Mouse (Mus musculus) urinary bladder, postnatal 10 days (tissue): ENCODE measurements around the gene Rdh12.
"Not testable (repeated sequence)": the region's sequence is repeated elsewhere in the genome, so short reads cannot be mapped to it uniquely, and the experiment has no call there.

Experiments used
- DNase-seq: peaks from one replicate; pipeline ENCODE4 v3.0.0; 2022; ENCODE audit warnings: low spot score

Gene Rdh12

GRCm38 (mm10) chr12:79208703-79209464 lies at the start of gene Rdh12:
TSS of gene Rdh12 (plus strand) at chr12:79208914.
- DNase-seq: no peak

DNA sequence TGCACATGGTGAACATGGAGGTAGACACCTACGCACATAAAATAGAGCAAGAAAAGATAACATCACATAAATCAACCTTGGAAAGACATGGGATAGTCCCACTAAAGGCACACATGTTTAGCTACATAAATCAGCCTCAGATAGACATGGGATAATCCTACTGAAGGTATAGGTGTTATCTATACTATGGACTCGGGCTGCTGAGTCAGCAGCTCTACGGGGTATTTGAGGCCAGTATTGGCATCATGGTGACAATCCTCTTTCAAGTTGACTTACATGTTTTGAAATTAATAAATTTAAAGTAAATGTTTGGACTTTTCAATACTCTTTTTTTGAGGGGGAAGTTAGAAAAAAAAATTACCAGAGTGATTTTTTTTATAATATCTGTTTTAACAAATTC lies 45.8 kb upstream of the Rdh12 start:
- DNase-seq: no peak

- no peak for DNase-seq
These were observed 39.5 kb upstream of the Rdh12 start for GRCm38 (mm10) chr12:79169173-79169572.

- no peak for DNase-seq
These were observed 38.3 kb upstream of the Rdh12 start for GRCm38 (mm10) chr12:79170421-79170820.

DNA sequence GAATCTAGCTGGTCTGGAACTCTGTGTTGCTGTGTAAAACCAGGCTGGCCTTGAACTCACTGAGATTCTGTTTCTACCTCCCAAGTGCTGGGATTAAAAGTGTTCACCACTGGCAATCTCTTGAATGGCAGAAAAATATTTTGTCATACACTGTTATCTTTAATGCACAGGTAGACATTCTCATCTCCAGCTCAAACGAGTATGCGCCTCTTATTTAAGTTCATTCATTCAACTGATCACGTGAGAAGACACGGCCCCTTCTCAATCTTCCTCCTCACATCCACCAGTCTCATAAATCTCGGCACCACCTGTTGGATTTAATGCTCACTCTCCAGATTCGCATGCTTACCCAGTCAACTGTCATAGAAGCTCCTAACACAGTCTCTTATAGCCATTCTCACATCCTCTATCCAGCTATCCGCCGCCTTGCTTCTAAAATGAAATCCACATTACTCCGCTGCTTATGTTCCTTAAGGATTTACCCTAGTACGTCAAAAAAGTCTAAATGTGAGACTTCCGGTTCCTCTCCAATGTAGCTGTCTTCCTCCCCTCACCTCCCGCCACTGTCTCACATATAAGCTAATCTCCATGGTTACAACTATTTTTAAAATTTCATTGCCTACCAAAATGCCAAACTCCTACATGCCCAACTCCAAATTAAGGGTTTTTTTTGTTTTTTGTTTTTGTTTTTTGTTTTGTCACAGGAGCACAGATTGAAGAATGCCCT lies 37.3 kb upstream of the Rdh12 start:
- DNase-seq: no peak

DNA sequence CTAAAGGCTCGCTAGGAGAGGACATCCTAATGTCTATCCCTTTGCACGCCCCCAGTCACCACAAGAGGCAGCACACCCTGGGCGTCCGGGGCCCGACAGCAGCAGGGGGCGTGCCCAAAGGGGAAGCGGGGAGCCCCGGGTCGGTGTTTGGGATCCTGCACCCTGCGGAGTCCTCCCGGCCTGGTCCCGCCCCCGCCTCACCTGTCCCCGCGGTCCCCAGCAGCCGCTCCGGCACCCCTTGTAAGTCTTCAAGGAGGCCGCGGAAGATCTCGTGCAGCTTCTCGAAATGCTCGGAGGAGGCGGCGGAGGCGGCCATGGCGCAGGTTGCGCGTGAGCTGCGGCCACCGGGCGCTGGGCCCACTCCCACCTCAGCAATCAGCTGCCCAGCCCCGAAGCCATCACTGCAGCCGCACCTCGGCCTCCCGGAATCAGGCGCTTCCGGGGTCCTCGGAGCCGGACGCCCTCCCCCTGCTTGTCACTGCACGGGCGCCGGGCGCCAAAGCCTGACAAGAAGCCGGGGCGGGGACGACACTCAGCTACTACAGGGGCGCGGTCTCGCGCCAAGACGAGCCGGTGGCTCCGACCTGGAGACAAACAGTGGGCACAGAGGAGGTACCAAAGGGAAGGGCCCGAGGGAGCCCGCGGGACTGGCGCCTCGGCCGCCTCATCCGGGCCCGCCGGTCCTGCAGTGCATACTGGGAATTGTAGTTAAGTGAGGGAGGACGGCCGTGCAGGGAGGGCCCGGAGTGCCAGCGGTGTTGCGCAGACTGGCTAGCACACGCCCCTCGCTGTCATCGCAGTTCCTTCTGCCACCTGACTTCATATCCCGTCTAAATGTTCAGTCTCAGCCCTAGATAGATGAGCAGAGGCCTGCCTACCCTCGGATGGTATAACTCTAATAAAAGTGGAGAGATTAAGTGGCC lies 36.4 kb upstream of the Rdh12 start, which contains the start of gene Vti1b:
TSS of gene Vti1b (minus strand) at position 649 of the 923 bp plus-strand sequence.
- DNase-seq: peak; percentile 63

- no peak for DNase-seq
These were observed 35.0 kb upstream of the Rdh12 start for GRCm38 (mm10) chr12:79173721-79174120.

DNA sequence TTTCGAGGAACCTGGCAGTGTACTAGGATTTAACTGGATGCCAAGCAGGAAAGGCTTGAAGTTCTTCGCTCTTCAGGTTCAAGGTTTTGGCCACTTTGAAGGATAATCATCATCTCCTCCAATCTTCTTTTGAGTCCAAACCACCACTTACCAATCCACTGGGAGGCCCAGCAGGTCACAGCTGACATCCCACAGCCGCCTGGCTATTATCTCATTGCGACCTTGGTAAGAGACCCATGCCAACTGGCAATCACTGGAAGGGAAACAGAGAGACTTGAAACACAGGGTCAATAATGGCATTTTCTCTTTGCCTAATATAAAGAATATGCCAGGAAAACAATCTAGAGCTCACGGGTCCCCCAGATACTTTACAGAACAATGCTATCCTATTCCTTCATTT lies 32.7 kb upstream of the Rdh12 start:
- DNase-seq: no peak

GRCm38 (mm10) chr12:79185160-79185559 lies 23.6 kb upstream of the Rdh12 start:
- not testable (repeated sequence) for DNase-seq

- DNase-seq: no peak
These were observed 17.6 kb upstream of the Rdh12 start for GRCm38 (mm10) chr12:79190931-79191673.

GRCm38 (mm10) chr12:79191701-79192100 lies 17.0 kb upstream of the Rdh12 start:
- DNase-seq: peak; percentile 16

DNA sequence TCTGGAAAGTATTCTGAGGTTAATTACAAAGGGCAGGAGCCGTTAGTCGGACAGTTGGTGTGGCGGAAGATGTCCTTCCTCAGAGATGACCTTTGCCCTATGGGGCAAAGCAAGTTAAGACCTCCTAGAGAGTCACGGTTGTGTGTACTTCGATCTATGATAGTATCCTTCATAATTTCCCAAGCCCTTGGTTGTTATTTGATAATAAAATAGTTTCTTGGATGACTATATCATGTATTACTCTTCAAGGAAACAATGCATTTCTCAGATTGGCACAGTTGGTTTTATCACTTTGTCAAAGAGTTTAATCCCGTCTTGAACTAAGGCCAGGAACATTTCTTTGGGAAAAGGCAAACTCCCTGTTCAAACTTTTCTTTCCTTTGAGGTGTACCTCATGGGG lies 16.5 kb upstream of the Rdh12 start, which contains the start of gene Rdh11:
TSS of gene Rdh11 (minus strand) at position 101 of the 400 bp plus-strand sequence.
- no peak for DNase-seq

GRCm38 (mm10) chr12:79193441-79193840 lies 15.3 kb upstream of the Rdh12 start:
- DNase-seq: no peak

DNA sequence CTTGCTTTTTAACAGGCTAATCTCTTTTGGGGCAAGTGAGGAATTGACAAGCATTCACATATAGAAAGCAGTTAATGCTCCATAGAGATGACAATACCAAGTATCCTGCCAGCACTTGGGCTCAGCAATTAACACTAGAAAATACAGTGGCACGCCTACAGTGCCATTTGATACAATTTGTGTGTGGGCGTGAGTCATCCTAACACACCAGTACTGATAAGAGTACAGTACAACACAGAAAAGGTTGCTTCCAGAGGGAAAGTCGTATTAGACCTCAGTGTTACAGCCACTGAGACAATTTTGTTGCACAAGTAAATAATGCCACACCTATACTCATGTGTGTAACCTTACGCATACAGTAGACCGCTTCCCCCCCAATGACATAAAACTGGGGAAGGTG lies 11.6 kb upstream of the Rdh12 start:
- no peak for DNase-seq

- DNase-seq: no peak
These were observed 6.8 kb upstream of the Rdh12 start for GRCm38 (mm10) chr12:79201882-79202281.

DNA sequence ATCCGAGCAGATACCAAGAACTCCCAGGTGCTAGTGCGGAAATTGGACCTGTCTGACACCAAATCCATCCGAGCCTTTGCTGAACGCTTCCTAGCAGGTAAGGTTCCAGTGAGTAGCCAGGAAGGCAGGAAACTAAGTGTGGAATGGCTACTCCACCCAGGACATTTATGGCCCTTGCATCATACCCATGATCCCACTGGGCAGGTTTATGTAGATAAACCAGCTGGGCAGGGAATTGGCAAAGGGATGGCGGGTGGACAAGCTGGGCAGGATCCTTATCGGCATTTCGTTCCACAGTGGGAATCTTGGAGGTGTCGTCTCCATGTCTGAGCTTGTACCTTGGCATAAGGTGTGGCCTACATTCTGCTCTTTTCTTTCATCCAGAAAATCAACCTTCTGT lies 2.7 kb downstream of the Rdh12 start:
- no peak for DNase-seq

DNA sequence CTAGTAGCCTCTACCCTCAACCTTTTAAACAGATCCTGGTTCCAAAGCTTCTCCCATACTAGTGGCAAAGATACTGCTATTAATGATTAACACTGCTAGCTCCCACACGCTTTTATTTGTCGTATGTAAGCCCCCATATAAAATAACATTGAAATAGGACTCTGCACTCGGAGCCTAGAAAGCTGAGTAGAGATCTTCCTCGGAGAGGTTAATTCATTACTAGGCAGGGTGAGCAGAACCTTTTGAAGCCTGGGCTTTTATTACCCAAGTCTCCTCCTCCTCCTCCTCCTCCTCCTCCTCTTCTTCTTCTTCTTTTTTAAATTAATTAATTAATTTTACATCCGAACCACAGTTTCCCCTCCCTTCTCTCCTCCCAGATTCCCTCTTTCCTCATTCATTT lies 8.8 kb downstream of the Rdh12 start:
- DNase-seq: no peak

DNA sequence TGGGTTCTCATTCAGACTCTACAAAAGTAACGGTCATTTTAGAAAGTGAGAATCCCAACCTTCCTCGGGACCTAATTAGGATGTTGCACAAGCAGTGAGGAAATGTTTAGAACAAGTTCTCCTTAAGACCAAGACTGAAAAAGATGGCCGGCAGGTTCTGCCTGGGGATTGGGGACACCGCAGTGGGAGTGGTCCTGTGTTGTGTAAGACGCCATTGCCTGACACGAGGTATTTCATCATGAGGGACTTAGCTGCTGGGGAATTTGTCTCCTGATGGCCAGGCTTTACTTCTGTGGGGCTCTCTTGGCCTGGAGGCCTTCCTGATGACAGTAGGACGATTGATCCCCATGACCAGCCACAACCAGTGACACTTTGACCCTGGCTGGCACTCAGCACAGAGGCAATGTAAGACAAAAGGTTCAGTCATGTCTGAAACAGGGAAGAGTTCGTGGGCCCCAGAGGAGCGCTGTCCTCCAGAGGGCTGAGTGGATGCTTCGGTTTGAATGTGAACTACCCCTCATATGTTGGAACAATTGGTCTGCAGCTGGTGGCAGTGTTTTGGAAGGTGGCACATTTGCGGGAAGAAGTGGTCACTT lies 26.9 kb downstream of the Rdh12 start:
- DNase-seq: no peak

GRCm38 (mm10) chr12:79241985-79242384 lies 33.3 kb downstream of the Rdh12 start:
- no peak for DNase-seq

- no peak for DNase-seq
These were observed 34.2 kb downstream of the Rdh12 start for GRCm38 (mm10) chr12:79242921-79243320.

GRCm38 (mm10) chr12:79248110-79248509 lies 39.4 kb downstream of the Rdh12 start:
- DNase-seq: no peak
